Mouse (Mus musculus) MEL (cell line): ENCODE data around the gene Erlin1.

Experiments
- HCFC1 ChIP-seq: IDR thresholded peaks from 2 replicates; pipeline ENCODE4 v1.6.1; 2012; ENCODE audit warnings: low read depth, mild to moderate bottlenecking, inconsistent platforms, low read length, improper control_type of control experiment, moderate library complexity
- POLR2A ChIP-seq, 2 experiments: IDR thresholded peaks; 2 replicates each; pipeline ENCODE4 v1.6.1; 2011 to 2012; ENCODE audit warnings: low read length in 2 of 2, mild to moderate bottlenecking in 2 of 2, control low read depth in 1 of 2, improper control_type of control experiment in 1 of 2, low read depth in 1 of 2, moderate library complexity in 1 of 2; ENCODE audit not compliant: control insufficient read depth in 1 of 2, insufficient read depth in 1 of 2, poor library complexity in 1 of 2
- POLR2AphosphoS2 ChIP-seq: IDR thresholded peaks from 2 replicates; pipeline ENCODE4 v1.6.1; 2011; ENCODE audit warnings: low read length, improper control_type of control experiment
- SIN3A ChIP-seq: IDR thresholded peaks from 2 replicates; pipeline ENCODE4 v1.6.1; 2012; ENCODE audit warnings: low read length, improper control_type of control experiment, inconsistent platforms
- ZC3H11A ChIP-seq: IDR thresholded peaks from 2 replicates; pipeline ENCODE4 v1.6.1; 2012; ENCODE audit warnings: low read depth, mild to moderate bottlenecking, inconsistent platforms, low read length, improper control_type of control experiment

GRCm38 (mm10) chr19:44080920-44081319, 11.3 kb upstream of the Erlin1 start:
- TF ChIP-seq POLR2AphosphoS2 (no peak), POLR2A (IDR thresholded peaks at IDR 0.05; ENCODE audit: control insufficient read depth in 1 of 2, insufficient read depth in 1 of 2, low read depth in 1 of 2, low read length in 2 of 2, poor library complexity in 1 of 2) (no peak), ZC3H11A (no peak), SIN3A (no peak), HCFC1 (no peak)
